Mouse (Mus musculus) hematopoietic stem cell, adult 5-6 weeks (primary cell): Measurements from ENCODE around the gene Ece1. TPM values are rescaled to one million over a fixed set of nuclear protein-coding genes. Genes with fewer than 3 reads are reported as not detected.

Experiments
- ATAC-seq, 2 experiments: fragments of 125-278 bp in 1 of 2; replicated peaks in 1 of 2; 2 replicates each; pipeline ENCODE4 v1.8.0; 2016 to 2017; ENCODE audit warnings: inconsistent platforms in 2 of 2, mild to moderate bottlenecking in 2 of 2, moderate number of reproducible peaks in 2 of 2, low read depth in 1 of 2, moderate TSS enrichment in 1 of 2; ENCODE audit not compliant: low FRiP score in 2 of 2, poor library complexity in 2 of 2, severe bottlenecking in 2 of 2, insufficient read depth in 1 of 2, low TSS enrichment in 1 of 2
- total RNA-seq: library from RNA; stranded (forward); fragments of 172-1452, 232-1000 nt; gene quantifications from 2 replicates; pipeline ENCODE4 v1.2.3, GENCODE M21; 2017

Gene Ece1
- total RNA-seq, 1 experiment from 2014 or later, result 11.4 TPM

- peak; percentile 29 to 63; a peak in 2 of 4 replicates for ATAC-seq
These were observed 17.4 kb upstream of the Ece1 start for GRCm38 (mm10) chr4:137844656-137845055.

- ATAC-seq, result peak; percentile 68 to 81; a peak in 3 of 4 replicates
These were observed 14.4 kb upstream of the Ece1 start for GRCm38 (mm10) chr4:137847651-137848050.

GRCm38 (mm10) chr4:137850161-137850560, 11.9 kb upstream of the Ece1 start:
- no peak for ATAC-seq

- no peak for ATAC-seq
These were observed 10.6 kb upstream of the Ece1 start for GRCm38 (mm10) chr4:137851484-137851883.

GRCm38 (mm10) chr4:137853822-137854221, 8.2 kb upstream of the Ece1 start:
- peak; percentile 76 to 77 for ATAC-seq

- no peak for ATAC-seq
These were observed 6.2 kb upstream of the Ece1 start for GRCm38 (mm10) chr4:137855741-137856341.

- no peak for ATAC-seq
These were observed 4.9 kb upstream of the Ece1 start for GRCm38 (mm10) chr4:137857116-137857515.

GRCm38 (mm10) chr4:137858371-137858770, 3.7 kb upstream of the Ece1 start:
- ATAC-seq, result no peak

- peak; percentile 43 to 54; a peak in 3 of 4 replicates for ATAC-seq
These were observed 501 bp upstream of the Ece1 start for GRCm38 (mm10) chr4:137861461-137862011.

- ATAC-seq, result 0 out of 4 replicates have a peak, but pooled peaks of 1 of the 2 experiments have one; percentile 1
These were observed 641 bp downstream of the Ece1 start for GRCm38 (mm10) chr4:137862516-137863240.

GRCm38 (mm10) chr4:137864031-137864430, 2.0 kb downstream of the Ece1 start:
- ATAC-seq, result no peak

- ATAC-seq, result 0 out of 4 replicates have a peak, but pooled peaks of 1 of the 2 experiments have one; percentile 23
These were observed 2.7 kb downstream of the Ece1 start for GRCm38 (mm10) chr4:137864769-137865168.

GRCm38 (mm10) chr4:137865221-137865641, 3.2 kb downstream of the Ece1 start:
- ATAC-seq, result no peak

GRCm38 (mm10) chr4:137866206-137866863, 4.3 kb downstream of the Ece1 start:
- ATAC-seq, result no peak

GRCm38 (mm10) chr4:137867225-137867624, 5.2 kb downstream of the Ece1 start:
- ATAC-seq, result no peak

- ATAC-seq, result no peak
These were observed 5.7 kb downstream of the Ece1 start for GRCm38 (mm10) chr4:137867675-137868257.

GRCm38 (mm10) chr4:137869667-137870274, 7.7 kb downstream of the Ece1 start:
- ATAC-seq, result no peak
